Mouse (Mus musculus): ENCODE data around the gene Satb1. TPM values are rescaled to one million over a fixed set of nuclear protein-coding genes. Genes with fewer than 3 reads are reported as not detected.

Gene Satb1
- polyA plus RNA-seq, 1 experiment, result 56.8 TPM

DNA sequence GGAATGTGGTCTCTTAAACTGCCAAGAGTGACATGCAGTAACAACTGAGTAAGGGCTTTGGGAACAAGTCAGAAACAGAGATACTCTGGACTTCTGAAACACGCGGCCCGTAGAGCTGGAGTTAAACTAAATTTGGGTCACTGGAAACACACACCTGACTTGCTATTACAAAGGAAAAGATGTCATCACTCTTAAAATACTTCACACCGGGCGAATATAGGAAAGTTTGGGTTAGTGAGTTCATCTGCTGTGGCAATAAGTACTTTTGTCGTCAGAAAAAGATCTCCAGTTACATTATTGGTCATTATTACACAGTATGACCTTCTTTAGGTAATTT lies 19.3 kb downstream of the Satb1 start:
- no peak for DNase-seq (ENCODE audit: low read depth)
- no peak for TF ChIP-seq POLR2A (IDR thresholded peaks at IDR 0.05; ENCODE audit: borderline replicate concordance, extremely low read depth, insufficient read depth, insufficient read length, poor library complexity, severe bottlenecking)
- TF ChIP-seq CTCF (IDR thresholded peaks at IDR 0.05; ENCODE audit: borderline replicate concordance, extremely low read depth, insufficient read depth, insufficient read length), result no peak

DNA sequence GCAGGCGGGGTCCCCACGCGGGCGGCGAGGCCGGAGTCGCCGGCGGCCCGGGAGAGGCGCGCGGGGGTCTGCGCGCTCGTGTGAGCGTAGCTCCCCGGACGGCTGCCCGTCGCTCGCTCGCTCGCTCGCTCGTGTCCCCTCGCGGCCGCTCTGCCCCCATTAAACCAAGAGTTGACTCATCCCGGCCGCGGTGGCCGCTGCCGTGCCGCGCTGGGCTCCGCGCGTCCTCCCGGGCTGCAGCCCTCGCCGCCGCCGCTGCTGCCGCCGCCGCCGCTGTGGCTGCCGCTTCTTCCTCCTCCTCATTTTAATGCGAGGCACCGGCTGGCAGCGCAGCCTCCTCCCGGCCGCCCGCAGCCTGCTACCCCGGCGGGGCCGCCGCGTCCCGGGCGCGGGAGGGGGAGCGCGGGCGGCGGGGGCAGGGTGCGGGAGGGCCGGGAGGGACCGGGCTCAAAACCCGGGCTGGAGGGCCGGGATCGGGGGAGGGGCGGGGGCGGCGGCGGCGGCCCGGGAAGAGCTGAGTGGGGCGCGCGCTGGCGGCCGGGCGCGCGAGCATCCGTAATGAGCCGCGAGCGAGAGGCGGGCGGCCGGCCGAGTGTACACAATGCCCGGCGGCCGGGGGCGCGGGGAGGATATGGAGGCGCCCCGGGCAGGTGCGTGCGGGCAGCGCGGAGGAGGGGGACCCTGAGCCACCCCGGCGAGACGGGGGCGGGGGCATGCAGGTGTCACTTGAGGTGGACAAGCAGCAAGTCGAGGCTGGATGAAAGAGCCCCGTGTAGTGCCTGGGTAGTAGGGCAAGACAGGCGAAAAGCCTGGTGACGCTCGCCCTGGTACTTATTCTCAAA lies 19.9 kb downstream of the Satb1 start:
- TF ChIP-seq CTCF (IDR thresholded peaks at IDR 0.05; ENCODE audit: borderline replicate concordance, extremely low read depth, insufficient read depth, insufficient read length) (no peak), POLR2A (IDR thresholded peaks at IDR 0.05; ENCODE audit: borderline replicate concordance, extremely low read depth, insufficient read depth, insufficient read length, poor library complexity, severe bottlenecking) (peak; percentile 51)
- peak; percentile 87 for DNase-seq (ENCODE audit: low read depth)

GRCm38 (mm10) chr17:51812261-51812941 lies 20.7 kb downstream of the Satb1 start:
- TF ChIP-seq CTCF (IDR thresholded peaks at IDR 0.05; ENCODE audit: borderline replicate concordance, extremely low read depth, insufficient read depth, insufficient read length), result no peak
- no peak for TF ChIP-seq POLR2A (IDR thresholded peaks at IDR 0.05; ENCODE audit: borderline replicate concordance, extremely low read depth, insufficient read depth, insufficient read length, poor library complexity, severe bottlenecking)
- peak; percentile 74 for DNase-seq (ENCODE audit: low read depth)

DNA sequence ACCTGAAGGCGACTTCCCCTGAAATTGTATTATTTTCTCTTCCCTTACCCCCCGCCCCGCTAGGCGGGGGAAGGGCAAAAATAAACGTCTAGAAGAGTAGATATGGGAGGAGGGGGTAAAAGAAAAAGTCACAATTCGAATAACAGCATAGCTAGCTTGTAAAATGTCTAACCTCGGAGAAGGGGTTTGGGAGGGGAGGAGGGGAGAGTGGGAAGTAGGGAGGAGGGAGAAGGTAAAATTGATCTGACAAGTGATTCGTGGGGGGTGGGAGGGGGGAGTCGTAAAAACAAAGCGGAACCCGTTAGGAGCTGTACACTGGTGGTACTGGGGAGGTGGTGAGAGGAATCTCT lies 21.2 kb downstream of the Satb1 start:
- no peak for DNase-seq (ENCODE audit: low read depth)
- TF ChIP-seq CTCF (IDR thresholded peaks at IDR 0.05; ENCODE audit: borderline replicate concordance, extremely low read depth, insufficient read depth, insufficient read length) (no peak), POLR2A (IDR thresholded peaks at IDR 0.05; ENCODE audit: borderline replicate concordance, extremely low read depth, insufficient read depth, insufficient read length, poor library complexity, severe bottlenecking) (no peak)

DNA sequence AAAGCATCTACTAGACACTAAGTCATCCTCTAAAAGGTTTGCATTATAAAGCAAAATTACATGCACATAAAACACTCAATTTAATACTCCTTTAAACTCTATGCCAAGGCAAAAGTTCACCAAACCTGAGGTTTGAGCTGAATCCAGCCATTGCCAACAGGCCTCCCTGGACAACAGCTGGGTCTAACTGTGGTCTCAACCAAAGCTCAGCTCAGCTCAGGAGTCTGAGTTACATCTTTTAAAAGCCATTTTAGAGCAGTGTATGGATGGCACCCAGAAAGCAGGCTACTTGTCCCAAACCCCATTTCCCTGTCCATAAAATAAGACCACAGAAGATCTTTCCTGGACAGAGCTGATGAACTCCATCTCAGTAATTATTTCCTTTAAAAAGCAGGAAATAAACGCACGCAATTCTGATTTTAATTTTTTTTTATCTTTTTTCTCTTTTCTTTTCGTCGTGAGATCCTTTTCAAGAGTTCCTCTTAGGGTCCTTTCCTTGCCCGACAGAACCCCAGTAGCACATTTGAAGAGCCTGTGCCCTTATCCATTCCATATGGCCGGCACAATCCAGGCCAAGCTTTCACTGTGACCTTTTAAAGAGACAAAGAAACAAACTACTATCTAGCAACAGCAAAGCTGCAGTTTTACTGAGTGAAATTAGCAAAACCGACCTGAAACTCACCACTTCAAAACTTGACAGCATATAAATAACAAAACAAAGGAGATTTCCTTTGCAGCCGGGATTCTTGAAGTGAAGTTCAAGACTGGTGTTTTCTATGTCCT lies 21.8 kb downstream of the Satb1 start:
- peak; percentile 88 for DNase-seq (ENCODE audit: low read depth)
- TF ChIP-seq POLR2A (IDR thresholded peaks at IDR 0.05; ENCODE audit: borderline replicate concordance, extremely low read depth, insufficient read depth, insufficient read length, poor library complexity, severe bottlenecking) (no peak), CTCF (IDR thresholded peaks at IDR 0.05; ENCODE audit: borderline replicate concordance, extremely low read depth, insufficient read depth, insufficient read length) (no peak)

DNA sequence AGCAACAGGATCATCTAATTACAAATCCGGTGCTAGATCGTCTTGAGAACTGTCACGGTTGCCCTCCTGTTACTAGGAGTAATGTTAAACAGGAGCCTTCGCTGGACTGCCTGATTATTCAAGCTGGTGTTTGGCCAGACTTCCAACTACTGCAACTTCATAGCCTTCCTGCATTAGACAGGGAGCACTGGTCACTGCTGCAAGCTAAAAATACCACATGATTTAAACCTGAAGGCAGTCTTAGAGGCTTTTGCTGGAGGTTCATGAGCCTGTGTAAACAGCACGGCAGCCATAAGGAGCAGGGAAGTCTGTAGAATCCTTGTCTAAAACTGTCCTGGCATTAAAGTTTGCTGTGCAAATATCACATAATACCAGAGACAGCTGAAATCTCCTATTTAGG lies 25.7 kb downstream of the Satb1 start:
- DNase-seq (ENCODE audit: low read depth), result no peak
- TF ChIP-seq CTCF (IDR thresholded peaks at IDR 0.05; ENCODE audit: borderline replicate concordance, extremely low read depth, insufficient read depth, insufficient read length), result no peak

DNA sequence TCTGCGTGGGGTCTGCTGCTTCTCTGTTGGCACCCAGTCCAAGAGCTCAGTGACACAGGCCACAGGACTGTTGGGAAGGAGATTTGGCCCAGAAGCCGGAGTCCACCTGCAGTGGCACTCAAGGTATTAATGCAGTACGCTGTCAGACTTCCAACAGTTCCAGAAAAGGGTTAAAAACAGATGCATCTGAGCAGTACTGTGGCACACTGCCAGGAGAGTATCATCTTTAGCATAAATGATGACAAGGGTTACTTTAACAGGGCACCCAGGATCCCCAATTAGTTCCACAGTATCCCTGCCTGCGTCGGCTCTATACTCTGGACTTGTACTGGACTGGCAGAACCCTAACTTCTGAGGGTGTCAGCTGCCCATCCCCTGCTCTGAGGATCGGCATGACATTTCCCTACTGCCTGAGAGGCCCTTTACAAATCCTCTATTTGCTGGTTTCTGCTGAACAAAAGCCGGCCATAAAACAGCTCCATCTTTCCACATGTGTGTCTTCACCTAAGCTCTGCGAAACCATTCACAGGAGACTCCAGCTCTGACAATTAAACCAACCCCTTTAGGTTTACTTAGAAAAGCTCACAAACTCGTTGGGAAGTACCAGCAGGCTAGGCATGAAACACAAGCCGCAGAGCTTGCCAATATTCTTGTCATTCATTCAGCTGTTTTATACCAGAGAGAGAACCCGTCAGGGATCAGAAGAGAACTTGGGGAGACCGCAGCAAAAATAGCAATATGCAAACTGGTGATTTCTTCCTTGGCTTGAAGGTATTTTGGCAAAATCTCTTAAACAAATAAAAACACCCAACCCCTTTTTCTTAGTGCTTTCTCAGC lies 26.7 kb downstream of the Satb1 start:
- DNase-seq (ENCODE audit: low read depth), result peak; percentile 66

GRCm38 (mm10) chr17:51800208-51800607 lies 32.9 kb downstream of the Satb1 start:
- DNase-seq (ENCODE audit: low read depth), result no peak
- no peak for TF ChIP-seq CTCF (IDR thresholded peaks at IDR 0.05; ENCODE audit: borderline replicate concordance, extremely low read depth, insufficient read depth, insufficient read length)
- TF ChIP-seq POLR2A (IDR thresholded peaks at IDR 0.05; ENCODE audit: borderline replicate concordance, extremely low read depth, insufficient read depth, insufficient read length, poor library complexity, severe bottlenecking), result no peak

More for the DNA sequence above, 26.7 kb downstream of the Satb1 start:
- TF ChIP-seq CTCF (IDR thresholded peaks at IDR 0.05; ENCODE audit: borderline replicate concordance, extremely low read depth, insufficient read depth, insufficient read length) (no peak), POLR2A (IDR thresholded peaks at IDR 0.05; ENCODE audit: borderline replicate concordance, extremely low read depth, insufficient read depth, insufficient read length, poor library complexity, severe bottlenecking) (no peak)

GRCm38 (mm10) chr17:51796459-51796858 lies 36.6 kb downstream of the Satb1 start:
- TF ChIP-seq CTCF (IDR thresholded peaks at IDR 0.05; ENCODE audit: borderline replicate concordance, extremely low read depth, insufficient read depth, insufficient read length) (no peak), POLR2A (IDR thresholded peaks at IDR 0.05; ENCODE audit: borderline replicate concordance, extremely low read depth, insufficient read depth, insufficient read length, poor library complexity, severe bottlenecking) (no peak)
- DNase-seq (ENCODE audit: low read depth), result no peak

- DNase-seq (ENCODE audit: low read depth), result peak; percentile 50
- TF ChIP-seq POLR2A (IDR thresholded peaks at IDR 0.05; ENCODE audit: borderline replicate concordance, extremely low read depth, insufficient read depth, insufficient read length, poor library complexity, severe bottlenecking), result no peak
- TF ChIP-seq CTCF (IDR thresholded peaks at IDR 0.05; ENCODE audit: borderline replicate concordance, extremely low read depth, insufficient read depth, insufficient read length), result no peak
Measured at GRCm38 (mm10) chr17:51791226-51791625, 41.9 kb downstream of the Satb1 start.

Data from brain, embryonic 14.5 days (tissue).